Comparison of ENCODE assay signal across 8 mouse cellular contexts in genomic region chr2:92459921-92460707, GRCm38 (mm10). TPM values are rescaled to one million over a fixed set of nuclear protein-coding genes. Genes with fewer than 3 reads are reported as not detected.
DNase-seq lines count a peak whose midpoint lies in the region; ATAC-seq and TF ChIP-seq lines count a peak whose summit lies in the region.

TSS of gene Slc35c1 (minus strand) at chr2:92460538.

- 2% methylated on average over 33 of the region's 34 CpGs for WGBS in heart, postnatal 0 days
- 1% methylated on average over 34 of the region's 34 CpGs for WGBS in lung, adult 2 months
- 2% methylated on average over 34 of the region's 34 CpGs for WGBS in neural tube, embryonic 14.5 days

- H3K4me3 ChIP-seq in cortical plate, adult 2 months (ENCODE audit: insufficient read depth, low read length) = peak within 1 kb of the TSS; percentile 76
- H3K4me3 ChIP-seq in heart, postnatal 0 days (ENCODE audit: low read depth, low read length) = peak within 1 kb of the TSS; percentile 85
- peak within 1 kb of the TSS; percentile 99 for H3K4me3 ChIP-seq in lung, adult 2 months (replicated peaks; ENCODE audit: extremely low read depth, low read depth, low read length)
- H3K4me3 ChIP-seq in neural tube, embryonic 14.5 days (ENCODE audit: low read depth, low read length) = peak within 1 kb of the TSS; percentile 74

- TF ChIP-seq POLR2A in cortical plate, adult 2 months (IDR thresholded peaks at IDR 0.05; ENCODE audit: extremely low read depth, insufficient read depth, low read length) = no peak
- peak; percentile 41; the same call in 1 of the 2 replicates for TF ChIP-seq POLR2A in lung, adult 2 months (IDR thresholded peaks at IDR 0.05; ENCODE audit: borderline replicate concordance, extremely low read depth, low read depth, low read length)

- DNase-seq in urinary bladder, adult 18-20 months (ENCODE audit: low spot score in 2 of 2) = peak; percentile 29 to 55
- no peak for DNase-seq in urinary bladder, postnatal 10 days (ENCODE audit: low spot score)
- no peak for DNase-seq in heart, postnatal 0 days (ENCODE audit: low spot score)
- DNase-seq in kidney, postnatal 14 days = peak; percentile 59
- peak; percentile 68 for DNase-seq in lung, adult 2 months
- DNase-seq in retina, postnatal 1 day = no peak

- H3K27ac ChIP-seq in cortical plate, adult 2 months (ENCODE audit: insufficient read depth, low read length) = peak within 1 kb of the TSS; percentile 31
- peak within 1 kb of the TSS; percentile 75 for H3K27ac ChIP-seq in heart, postnatal 0 days (ENCODE audit: low read depth)
- peak within 1 kb of the TSS; percentile 55 for H3K27ac ChIP-seq in neural tube, embryonic 14.5 days (ENCODE audit: low read depth, low read length)

- no peaks in the 10 kb centered on the region for H3K36me3 ChIP-seq in heart, postnatal 0 days (replicated peaks; ENCODE audit: control insufficient read depth, insufficient read depth, low read length)
- H3K36me3 ChIP-seq in neural tube, embryonic 14.5 days (ENCODE audit: control insufficient read depth, insufficient read depth, low read length) = no peaks in the 10 kb centered on the region

- no peaks in the 10 kb centered on the region for H3K9me3 ChIP-seq in heart, postnatal 0 days (replicated peaks; ENCODE audit: control insufficient read depth, low read length)
- no peaks in the 10 kb centered on the region for H3K9me3 ChIP-seq in neural tube, embryonic 14.5 days (ENCODE audit: control insufficient read depth, low read length)

- no peak for TF ChIP-seq EP300 in heart, postnatal 0 days (IDR thresholded peaks at IDR 0.05; ENCODE audit: low read depth)

- no peak for TF ChIP-seq CTCF in cortical plate, adult 2 months (IDR thresholded peaks at IDR 0.05; ENCODE audit: extremely low read depth, insufficient read depth, low read length)
- TF ChIP-seq CTCF in heart, postnatal 0 days (IDR thresholded peaks at IDR 0.05; ENCODE audit: low read depth) = no peak
- TF ChIP-seq CTCF in lung, adult 2 months (IDR thresholded peaks at IDR 0.05; ENCODE audit: insufficient read depth, low read length) = no peak

- H3K27me3 ChIP-seq in heart, postnatal 0 days (ENCODE audit: control insufficient read depth, insufficient read depth, low read length) = no peaks in the 10 kb centered on the region
- no peaks in the 10 kb centered on the region for H3K27me3 ChIP-seq in neural tube, embryonic 14.5 days (ENCODE audit: control insufficient read depth, insufficient read depth, low read length)

- peak within 1 kb of the TSS; percentile 90 for H3K4me2 ChIP-seq in heart, postnatal 0 days (ENCODE audit: low read depth, low read length)
- H3K4me2 ChIP-seq in neural tube, embryonic 14.5 days (ENCODE audit: low read depth, low read length) = peak within 1 kb of the TSS; percentile 94

- peak within 1 kb of the TSS; percentile 73 for H3K9ac ChIP-seq in heart, postnatal 0 days (replicated peaks; ENCODE audit: low read depth, low read length)
- peak within 1 kb of the TSS; percentile 68 for H3K9ac ChIP-seq in neural tube, embryonic 14.5 days (replicated peaks; ENCODE audit: low read depth, low read length)

- H3K4me1 ChIP-seq in cortical plate, adult 2 months (ENCODE audit: control insufficient read depth, insufficient read depth, low read length) = peaks cover 11% of the 10 kb centered on the region
- peaks cover 26% of the 10 kb centered on the region for H3K4me1 ChIP-seq in heart, postnatal 0 days (ENCODE audit: control insufficient read depth, insufficient read depth)
- peaks cover 14% of the 10 kb centered on the region for H3K4me1 ChIP-seq in lung, adult 2 months (ENCODE audit: control insufficient read depth, insufficient read depth, low read length)
- peaks cover 28% of the 10 kb centered on the region for H3K4me1 ChIP-seq in neural tube, embryonic 14.5 days (ENCODE audit: control insufficient read depth, insufficient read depth, low read length)

- 0 out of 2 replicates have a peak, but pooled peaks have one; percentile 10 for ATAC-seq in heart, postnatal 0 days (ENCODE audit: insufficient read depth, low read depth)
- peak; percentile 16; the same call in 1 of the 2 replicates for ATAC-seq in neural tube, embryonic 14.5 days (ENCODE audit: low read depth)

RNA-seq across cellular contexts. Expression of gene Slc35c1, which starts in this region (rescaled TPM):
- 14.0 and 14.2 TPM in 2 replicates for polyA plus RNA-seq in cortical plate, adult 2 months (2012; rRNA removed)
- 2.7 and 4.6 TPM in 2 replicates for total RNA-seq in heart, postnatal 0 days (2014; rRNA removed; ENCODE audit: low replicate concordance)
- polyA plus RNA-seq in heart, postnatal 0 days (2015; fragmentation: Nextera tagmentation; extraction: Ambion mirVana) = 5.0 and 5.1 TPM in 2 replicates
- 43.9 and 49.0 TPM in 2 replicates for polyA plus RNA-seq in lung, adult 2 months (2012; rRNA removed)
- 15.5 and 16.4 TPM in 2 replicates for polyA plus RNA-seq in neural tube, embryonic 14.5 days (2014; fragmentation: Nextera tagmentation; extraction: Ambion mirVana)

Comparison
In these comparisons a context has a peak if more than half of its experiments do, and no peak if none do; other contexts are left out.
1. DNase-seq: peak in urinary bladder, adult 18-20 months (2 of 2), kidney, postnatal 14 days (single experiment) and lung, adult 2 months (single experiment); none in urinary bladder, postnatal 10 days (single experiment), heart, postnatal 0 days (single experiment) and retina, postnatal 1 day (single experiment).
2. Peak in every context shown above with its lines, with median percentiles within 50 percentile points of each other: H3K27ac ChIP-seq and H3K4me3 ChIP-seq.